Mouse (Mus musculus): ENCODE results near the gene Vmn1r5.

DNA sequence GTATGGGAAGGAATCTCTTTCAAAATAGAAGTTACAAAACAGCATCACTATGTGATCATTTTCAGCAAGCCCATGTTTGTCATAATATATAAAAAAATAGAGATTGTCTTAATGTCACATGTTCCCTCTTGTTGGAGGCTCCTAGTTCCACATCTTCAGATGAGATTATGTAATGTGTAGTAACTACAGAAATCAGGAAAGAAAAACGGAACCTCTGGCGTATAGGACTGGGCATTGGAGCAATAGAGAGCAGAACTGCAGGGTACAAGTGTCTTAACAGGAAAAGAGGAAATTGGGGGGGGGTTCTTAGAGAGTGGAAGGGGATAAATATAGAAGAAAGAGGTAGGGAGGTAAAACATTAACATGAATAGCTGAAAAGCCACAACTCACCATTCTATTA lies 64.6 kb downstream of the Vmn1r5 start:
- TF ChIP-seq CTCF (IDR thresholded peaks at IDR 0.05; ENCODE audit: insufficient read depth, low read length) (no peak), POLR2A (IDR thresholded peaks at IDR 0.05; ENCODE audit: borderline replicate concordance, extremely low read depth, low read depth, low read length) (no peak)
